Mouse (Mus musculus) embryonic facial prominence, embryonic 11.5 days (tissue): ENCODE results near the gene Fam234b. TPM values are rescaled to one million over a fixed set of nuclear protein-coding genes. Genes with fewer than 3 reads are reported as not detected.

Experiments used
- polyA plus RNA-seq: library from polyadenylated mRNA; unstranded; fragments of >200 nt; fragmentation: Nextera tagmentation; extraction: Ambion mirVana; gene quantifications from 2 replicates; pipeline ENCODE4 v1.2.1, GENCODE M21; 2014

The Fam234b gene
- polyA plus RNA-seq, 1 experiment from 2014 or later, result 25.0 TPM

Other genes starting within 250 kb of the Fam234b start
- gene Apold1, start 216.3 kb upstream of the Fam234b start, polyA plus RNA-seq, result 3.6 and 4.1 TPM in 2 replicates
- 116 and 125 TPM in 2 replicates for gene Ddx47, start 186.4 kb upstream of the Fam234b start, polyA plus RNA-seq
- 2.0 and 2.3 TPM in 2 replicates for gene Gprc5a, start 132.3 kb upstream of the Fam234b start, polyA plus RNA-seq
- gene Gprc5d, start 79.7 kb upstream of the Fam234b start, polyA plus RNA-seq, result not detected in 2 replicates
- 3.1 and 3.7 TPM in 2 replicates for gene Hebp1, start within 50 bp of the Fam234b start, polyA plus RNA-seq
- 0.46 TPM in 1 of 2 replicates, not detected in the other for gene Gsg1, start 56.4 kb downstream of the Fam234b start, polyA plus RNA-seq
- not detected in 2 replicates for gene Pbp2, start 112.4 kb downstream of the Fam234b start, polyA plus RNA-seq
- gene Emp1, start 164.6 kb downstream of the Fam234b start, polyA plus RNA-seq, result 6.6 and 7.3 TPM in 2 replicates